ENCODE assay signal across 8 mouse cellular contexts in genomic region chr1:153307509-153308178, GRCm38 (mm10). TPM values are rescaled to one million over a fixed set of nuclear protein-coding genes. Genes with fewer than 3 reads are reported as not detected.
A peak's percentile ranks its signal among the peaks of the same experiment; 100 is the strongest.
DNase-seq lines count a peak whose midpoint lies in the region; ATAC-seq and TF ChIP-seq lines count a peak whose summit lies in the region.

No protein-coding gene starts in this region.

- H3K9me3 ChIP-seq in hindbrain, embryonic 14.5 days (ENCODE audit: control insufficient read depth, low read length), result no peaks in the 10 kb centered on the region
- no peaks in the 10 kb centered on the region for H3K9me3 ChIP-seq in hindbrain, embryonic 11.5 days (ENCODE audit: control insufficient read depth, low read length)
- H3K9me3 ChIP-seq in limb, embryonic 15.5 days, result no peaks in the 10 kb centered on the region

- no peaks in the 10 kb centered on the region for H3K27me3 ChIP-seq in hindbrain, embryonic 14.5 days (ENCODE audit: control insufficient read depth, insufficient read depth, low read length)
- H3K27me3 ChIP-seq in hindbrain, embryonic 11.5 days (ENCODE audit: control insufficient read depth, insufficient read depth, low read length), result no peaks in the 10 kb centered on the region
- no peaks in the 10 kb centered on the region for H3K27me3 ChIP-seq in thymus, adult 2 months (ENCODE audit: control insufficient read depth, insufficient read depth, low read length)
- H3K27me3 ChIP-seq in limb, embryonic 15.5 days, result no peaks in the 10 kb centered on the region

- H3K4me1 ChIP-seq in hindbrain, embryonic 14.5 days (replicated peaks; ENCODE audit: control insufficient read depth, insufficient read depth, low read length), result peaks cover 20% of the 10 kb centered on the region
- no peaks in the 10 kb centered on the region for H3K4me1 ChIP-seq in hindbrain, embryonic 11.5 days (replicated peaks; ENCODE audit: control insufficient read depth, insufficient read depth, low read length)
- peaks cover 37% of the 10 kb centered on the region for H3K4me1 ChIP-seq in thymus, adult 2 months (replicated peaks; ENCODE audit: control insufficient read depth, insufficient read depth, low read length)
- H3K4me1 ChIP-seq in limb, embryonic 15.5 days, result peaks cover 28% of the 10 kb centered on the region

- H3K4me3 ChIP-seq in hindbrain, embryonic 14.5 days (replicated peaks; ENCODE audit: low read length), result no peak overlapping the region
- H3K4me3 ChIP-seq in hindbrain, embryonic 11.5 days (ENCODE audit: low read depth, low read length), result no peak overlapping the region
- H3K4me3 ChIP-seq in thymus, adult 2 months (ENCODE audit: control insufficient read depth, insufficient read depth, low read length), result no peak overlapping the region
- no peak overlapping the region for H3K4me3 ChIP-seq in limb, embryonic 15.5 days

- DNase-seq in hindbrain, embryonic 14.5 days (ENCODE audit: low spot score), result no peak
- no peak for DNase-seq in hindbrain, embryonic 11.5 days (ENCODE audit: low spot score)
- DNase-seq in thymus, adult 2 months, result no peak
- no peak for DNase-seq in thymus, postnatal 0 days (ENCODE audit: low spot score)
- no peak for DNase-seq in cerebellum, adult 9-11 months
- no peak for DNase-seq in Muller cell, postnatal 12 days (ENCODE audit: inconsistent ontology term)

- no peaks in the 10 kb centered on the region for H3K36me3 ChIP-seq in hindbrain, embryonic 14.5 days (replicated peaks; ENCODE audit: control insufficient read depth, insufficient read depth)
- H3K36me3 ChIP-seq in hindbrain, embryonic 11.5 days (ENCODE audit: control insufficient read depth, insufficient read depth, low read length), result no peaks in the 10 kb centered on the region
- no peaks in the 10 kb centered on the region for H3K36me3 ChIP-seq in thymus, adult 2 months (ENCODE audit: control insufficient read depth, insufficient read depth, low read length)
- no peaks in the 10 kb centered on the region for H3K36me3 ChIP-seq in limb, embryonic 15.5 days

- no peak for ATAC-seq in hindbrain, embryonic 14.5 days (ENCODE audit: low FRiP score)
- no peak for ATAC-seq in hindbrain, embryonic 11.5 days (ENCODE audit: low FRiP score)
- ATAC-seq in limb, embryonic 15.5 days (ENCODE audit: insufficient number of reproducible peaks, low FRiP score, low TSS enrichment, low read depth), result no peak
- ATAC-seq in granulocyte monocyte progenitor cell, adult 5-6 weeks (replicated peaks; ENCODE audit: poor library complexity, severe bottlenecking), result no peak

- no peak overlapping the region for H3K4me2 ChIP-seq in hindbrain, embryonic 14.5 days (replicated peaks)
- H3K4me2 ChIP-seq in hindbrain, embryonic 11.5 days (replicated peaks; ENCODE audit: low read depth, low read length), result no peak overlapping the region
- H3K4me2 ChIP-seq in limb, embryonic 15.5 days, result no peak overlapping the region

- 80% methylated on average over 12 of the region's 12 CpGs for whole genome bisulfite sequencing in hindbrain, embryonic 14.5 days
- 76% methylated on average over 12 of the region's 12 CpGs for WGBS in hindbrain, embryonic 11.5 days
- WGBS in thymus, adult 2 months, result 84% methylated on average over 12 of the region's 12 CpGs
- 76% methylated on average over 12 of the region's 12 CpGs for WGBS in limb, embryonic 15.5 days

- TF ChIP-seq CTCF in thymus, adult 2 months (IDR thresholded peaks at IDR 0.05; ENCODE audit: borderline replicate concordance, control insufficient read depth, extremely low read depth, insufficient read depth, low read length, poor library complexity), result no peak

- TF ChIP-seq POLR2A in thymus, adult 2 months (IDR thresholded peaks at IDR 0.05; ENCODE audit: control insufficient read depth, extremely low read depth, insufficient read depth, low read length, poor library complexity), result no peak

- peak overlapping the region; percentile 51; the same call in 1 of the 2 replicates for H3K27ac ChIP-seq in hindbrain, embryonic 14.5 days
- H3K27ac ChIP-seq in hindbrain, embryonic 11.5 days (ENCODE audit: low read depth, low read length), result no peak overlapping the region
- H3K27ac ChIP-seq in thymus, adult 2 months (ENCODE audit: control insufficient read depth, insufficient read depth, low read length), result peak overlapping the region; percentile 88
- peak overlapping the region; percentile 80 for H3K27ac ChIP-seq in limb, embryonic 15.5 days

- H3K9ac ChIP-seq in hindbrain, embryonic 14.5 days, result no peak overlapping the region
- H3K9ac ChIP-seq in hindbrain, embryonic 11.5 days (ENCODE audit: low read depth, low read length), result no peak overlapping the region
- no peak overlapping the region for H3K9ac ChIP-seq in limb, embryonic 15.5 days

RNA-seq across cellular contexts. Expression of gene Lamc1, which starts 24.9 kb away (rescaled TPM):
- polyA plus RNA-seq in hindbrain, embryonic 14.5 days (2014; fragmentation: Nextera tagmentation; extraction: Ambion mirVana), result 28.1 and 29.2 TPM in 2 replicates
- 25.3 and 28.4 TPM in 2 replicates for polyA plus RNA-seq in hindbrain, embryonic 11.5 days (2014; fragmentation: Nextera tagmentation; extraction: Ambion mirVana)
- 30.3 and 30.5 TPM in 2 replicates for polyA plus RNA-seq in thymus, adult 2 months (2012; rRNA removed)
- 14.4 and 14.5 TPM in 2 replicates for polyA plus RNA-seq in thymus, postnatal 0 days (2015; fragmentation: Nextera tagmentation; extraction: Ambion mirVana)
- polyA plus RNA-seq in limb, embryonic 15.5 days (2015; fragmentation: Nextera tagmentation; extraction: Ambion mirVana), result 47.1 and 52.0 TPM in 2 replicates
- total RNA-seq in granulocyte monocyte progenitor cell, adult 5-6 weeks (2014; fragmentation: Nextera tagmentation), result 3.3 and 5.1 TPM in 2 replicates
- total RNA-seq in granulocyte monocyte progenitor cell, adult 5-6 weeks (2017), result 2.7 and 5.2 TPM in 2 replicates
